Comparison of ENCODE assay signal across 17 mouse cellular contexts in the genomic region with DNA sequence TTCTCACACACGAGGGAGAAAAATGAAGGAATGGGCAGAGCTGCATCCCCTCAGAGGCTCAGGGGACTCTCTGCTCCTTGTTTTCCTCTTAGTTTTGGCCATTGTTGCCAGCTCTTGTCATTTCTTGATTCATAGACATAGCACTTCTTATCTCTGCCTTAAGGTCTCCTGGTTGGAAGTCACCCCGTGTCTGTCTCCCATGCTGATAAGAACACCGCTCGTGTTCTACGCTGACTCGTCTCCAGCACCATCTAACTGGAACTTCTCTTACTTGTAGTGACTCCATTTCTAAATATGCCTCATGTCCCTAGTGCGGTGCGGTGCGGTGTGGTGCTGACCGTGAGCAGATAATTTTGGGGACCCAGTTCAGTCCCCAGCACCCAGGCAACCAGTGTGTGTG. TPM values are rescaled to one million over a fixed set of nuclear protein-coding genes. Genes with fewer than 3 reads are reported as not detected.
"Had no signal": no experiment of that assay in that cellular context is flagged by ENCODE, and none has a peak within 500 bp of the region (broad histone marks: within the 10 kb centered on the region; RNA-seq: fewer than 3 reads in every experiment).

No protein-coding gene starts in this region.

- H3K9me3 ChIP-seq: limb, embryonic 12.5 days; limb, embryonic 15.5 days; midbrain, embryonic 12.5 days; midbrain, embryonic 15.5 days; neural tube, embryonic 12.5 days; neural tube, embryonic 15.5 days had no signal

- H3K36me3 ChIP-seq: midbrain, embryonic 15.5 days; neural tube, embryonic 12.5 days; neural tube, embryonic 15.5 days had no signal

- H3K4me3 ChIP-seq: limb, embryonic 12.5 days; limb, embryonic 15.5 days; midbrain, embryonic 12.5 days; midbrain, embryonic 15.5 days; neural tube, embryonic 12.5 days; neural tube, embryonic 15.5 days had no signal

- H3K9ac ChIP-seq: limb, embryonic 12.5 days; limb, embryonic 15.5 days; midbrain, embryonic 12.5 days; midbrain, embryonic 15.5 days; neural tube, embryonic 12.5 days; neural tube, embryonic 15.5 days had no signal

- H3K4me2 ChIP-seq: limb, embryonic 12.5 days; limb, embryonic 15.5 days; midbrain, embryonic 12.5 days; midbrain, embryonic 15.5 days; neural tube, embryonic 12.5 days; neural tube, embryonic 15.5 days had no signal

- H3K27ac ChIP-seq: limb, embryonic 12.5 days; limb, embryonic 15.5 days; macrophage; midbrain, embryonic 12.5 days; midbrain, embryonic 15.5 days; neural tube, embryonic 12.5 days; neural tube, embryonic 15.5 days; stomach, postnatal 0 days had no signal

- DNase-seq: kidney, adult 2 months; kidney, postnatal 10 days; kidney, postnatal 36 days; left cerebral cortex, postnatal 4 days; lung, adult 2 months; thymus, adult 2 months; thymus, postnatal 14 days; thymus, postnatal 4 days had no signal

- H3K27me3 ChIP-seq: limb, embryonic 12.5 days; limb, embryonic 15.5 days; midbrain, embryonic 12.5 days; midbrain, embryonic 15.5 days; neural tube, embryonic 12.5 days; neural tube, embryonic 15.5 days had no signal

- ATAC-seq: intestine, postnatal 0 days; midbrain, embryonic 15.5 days had no signal

- H3K4me1 ChIP-seq: limb, embryonic 15.5 days; midbrain, embryonic 12.5 days; neural tube, embryonic 12.5 days had no signal

RNA-seq across cellular contexts. Expression of a gene that starts 52.6 kb away (rescaled TPM):
- polyA plus RNA-seq: macrophage had no signal

RNA-seq across cellular contexts. Expression of a gene that starts 54.2 kb away (rescaled TPM):
- polyA plus RNA-seq: macrophage had no signal
